Mouse (Mus musculus) heart, postnatal 0 days (tissue): Measurements from ENCODE around the gene Lrrc27.

Experiments used
- CTCF ChIP-seq: IDR thresholded peaks from 2 replicates; pipeline ENCODE4 v1.5.1; 2016; ENCODE audit warnings: antibody characterized with exemption, control low read depth, low read depth
- EP300 ChIP-seq: IDR thresholded peaks from 2 replicates; pipeline ENCODE4 v1.6.1; 2016; ENCODE audit warnings: antibody characterized with exemption, low read depth

- no peak for TF ChIP-seq CTCF
- no peak for TF ChIP-seq EP300
Measured at GRCm38 (mm10) chr7:139187277-139187676, 25.5 kb upstream of the Lrrc27 start.
